Mouse (Mus musculus) adrenal gland, postnatal 10 days (tissue): ENCODE results near the gene Icam4. TPM values are rescaled to one million over a fixed set of nuclear protein-coding genes. Genes with fewer than 3 reads are reported as not detected.

Experiments used
- DNase-seq: peaks from one replicate; pipeline ENCODE4 v3.0.0; 2021; ENCODE audit warnings: mixed read lengths
- total RNA-seq, 2 experiments: library from RNA; stranded (reverse); gene quantifications; 2 replicates each; pipeline ENCODE4 v1.2.3; 2021

Gene Icam4
- total RNA-seq, 2 experiments from 2014 or later = 2.3 to 3.2 TPM

GRCm38 (mm10) chr9:21011846-21012312, 17.3 kb upstream of the Icam4 start:
- no peak for DNase-seq

- no peak for DNase-seq
Measured at GRCm38 (mm10) chr9:21012368-21012767, 16.8 kb upstream of the Icam4 start.

- peak; percentile 63 for DNase-seq
Measured at GRCm38 (mm10) chr9:21014691-21015570, 14.2 kb upstream of the Icam4 start.

- DNase-seq = peak; percentile 72
Measured at GRCm38 (mm10) chr9:21015571-21016130, 13.5 kb upstream of the Icam4 start, which contains the start of gene Icam1. Icam1 (plus strand) TSS chr9:21015985.

GRCm38 (mm10) chr9:21016331-21017176, 12.6 kb upstream of the Icam4 start:
- DNase-seq = peak; percentile 29

- no peak for DNase-seq
Measured at GRCm38 (mm10) chr9:21017177-21017575, 12.0 kb upstream of the Icam4 start.

GRCm38 (mm10) chr9:21018600-21018999, 10.6 kb upstream of the Icam4 start:
- no peak for DNase-seq

- DNase-seq = no peak
Measured at GRCm38 (mm10) chr9:21021363-21021762, 7.8 kb upstream of the Icam4 start.

GRCm38 (mm10) chr9:21022288-21022687, 6.9 kb upstream of the Icam4 start:
- DNase-seq = no peak

- no peak for DNase-seq
Measured at GRCm38 (mm10) chr9:21022726-21023125, 6.4 kb upstream of the Icam4 start.

- no peak for DNase-seq
Measured at GRCm38 (mm10) chr9:21025258-21025810, 3.8 kb upstream of the Icam4 start.

GRCm38 (mm10) chr9:21026849-21027248, 2.3 kb upstream of the Icam4 start:
- no peak for DNase-seq

- no peak for DNase-seq
Measured at GRCm38 (mm10) chr9:21027774-21028290, 1.3 kb upstream of the Icam4 start.

GRCm38 (mm10) chr9:21028560-21029110, 538 bp upstream of the Icam4 start:
- no peak for DNase-seq

- DNase-seq = no peak
Measured at GRCm38 (mm10) chr9:21030055-21030600, 955 bp downstream of the Icam4 start.

GRCm38 (mm10) chr9:21030781-21031250, 1.6 kb downstream of the Icam4 start:
- peak; percentile 89 for DNase-seq

GRCm38 (mm10) chr9:21031251-21031895, 2.2 kb downstream of the Icam4 start:
- DNase-seq = peak; percentile 68

GRCm38 (mm10) chr9:21031896-21032351, 2.8 kb downstream of the Icam4 start, which contains the start of gene Icam5:
Icam5 (plus strand) TSS chr9:21032073.
- DNase-seq = peak; percentile 34

GRCm38 (mm10) chr9:21032491-21032890, 3.3 kb downstream of the Icam4 start:
- DNase-seq = no peak

- peak; percentile 93 for DNase-seq
Measured at GRCm38 (mm10) chr9:21033136-21033535, 4.0 kb downstream of the Icam4 start.
